Mouse (Mus musculus): ENCODE data around the gene Slc5a5.
"Not testable (repeated sequence)": the region's sequence is repeated elsewhere in the genome, so short reads cannot be mapped to it uniquely, and the experiment has no call there.

DNA sequence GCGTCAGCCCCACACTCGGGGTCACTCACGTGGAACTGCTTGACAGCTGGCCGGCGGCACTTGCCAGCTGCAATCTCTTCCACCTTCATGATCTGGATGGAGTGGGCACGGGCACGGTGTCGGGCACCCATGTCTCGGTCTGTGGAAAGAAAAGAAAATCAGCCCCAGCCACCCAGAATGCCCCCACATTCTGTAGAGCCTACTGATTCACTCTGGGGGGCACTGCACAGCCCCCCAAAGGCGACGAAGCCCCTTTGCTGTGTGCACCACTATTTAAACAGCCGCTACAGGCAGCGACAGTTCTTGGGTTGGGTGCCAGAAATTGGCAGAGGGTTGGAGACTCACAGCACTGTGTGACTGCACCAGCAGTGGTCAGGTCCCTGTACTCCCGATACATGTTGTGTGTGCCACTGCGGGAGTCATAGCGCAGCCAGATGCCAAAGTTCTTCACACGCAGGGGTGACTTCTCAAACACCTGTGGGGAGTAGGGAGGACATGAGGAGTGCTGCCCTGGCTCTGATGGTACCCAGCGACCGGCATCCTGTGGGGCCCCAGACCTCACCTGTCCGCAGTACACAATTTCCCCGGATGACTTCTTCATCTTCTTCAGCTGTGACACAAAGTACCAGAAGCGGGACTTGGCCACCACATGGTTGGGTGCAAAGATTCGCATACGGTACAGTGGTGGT, 3.2 kb upstream of the Slc5a5 start:
- TF ChIP-seq CTCF (IDR thresholded peaks at IDR 0.05; ENCODE audit: borderline replicate concordance, insufficient read depth, low read depth, low read length); POLR2A (IDR thresholded peaks at IDR 0.05; ENCODE audit: borderline replicate concordance, insufficient read depth, low read length): not testable (repeated sequence)
